Mouse (Mus musculus) hindbrain, embryonic 10.5 days (tissue): ENCODE data around the gene 1700016H13Rik. TPM values are rescaled to one million over a fixed set of nuclear protein-coding genes. Genes with fewer than 3 reads are reported as not detected.

Experiments
- DNase-seq: peaks from one replicate; pipeline ENCODE4 v3.0.0-alpha.2; 2017; ENCODE audit warnings: low spot score
- H3K27ac ChIP-seq: fragments of 300-500 bp; sonication (generic); 2 replicates; pipeline ENCODE4 v1.5.1; 2016; ENCODE audit warnings: mild to moderate bottlenecking, moderate library complexity
- H3K27me3 ChIP-seq: fragments of 300-500 bp; sonication (generic); 2 replicates; pipeline ENCODE4 v1.6.1; 2016; ENCODE audit warnings: mild to moderate bottlenecking; ENCODE audit not compliant: poor library complexity, insufficient read depth, severe bottlenecking
- H3K36me3 ChIP-seq: fragments of 300-500 bp; sonication (generic); 2 replicates; pipeline ENCODE4 v1.6.1; 2016; ENCODE audit warnings: mild to moderate bottlenecking, moderate library complexity
- H3K4me1 ChIP-seq: fragments of 300-500 bp; sonication (generic); replicated peaks from 2 replicates; pipeline ENCODE4 v1.6.1; 2016; ENCODE audit warnings: mild to moderate bottlenecking
- H3K4me3 ChIP-seq: fragments of 300-500 bp; sonication (generic); 2 replicates; pipeline ENCODE4 v1.5.1; 2016; ENCODE audit warnings: mild to moderate bottlenecking, moderate library complexity
- H3K9me3 ChIP-seq: fragments of 300-500 bp; sonication (generic); 2 replicates; pipeline ENCODE4 v1.6.1; 2016; ENCODE audit warnings: mild to moderate bottlenecking, moderate library complexity
- WGBS: fragments of 180-500 bp; shearing (Covaris S2); methylation state at CpG from one replicate; pipeline ENCODE4 v1.1.7; 2016; 5-methylcytosine and 5-hydroxymethylcytosine counted together
- polyA plus RNA-seq: library from polyadenylated mRNA; unstranded; fragments of >200 nt; fragmentation: Nextera tagmentation; extraction: Ambion mirVana; gene quantifications from 2 replicates; pipeline ENCODE4 v1.2.1, GENCODE M21; 2016

Gene 1700016H13Rik
- polyA plus RNA-seq, result 0.40 and 0.64 TPM in 2 replicates

GRCm38 (mm10) chr5:103655346-103656118 is at the start of gene 1700016H13Rik:
1700016H13Rik (minus strand) TSS chr5:103656010.
- DNase-seq, result peak; percentile 84
- Histone ChIP-seq H3K27me3 (peaks cover 9% of the 10 kb centered on the region; the same call in 1 of the 2 replicates), H3K4me3 (peak within 1 kb of the TSS; percentile 69), H3K4me1 (peaks cover 6% of the 10 kb centered on the region; the same call in 1 of the 2 replicates), H3K36me3 (no peaks in the 10 kb centered on the region), H3K27ac (peak within 1 kb of the TSS; percentile 85), H3K9me3 (no peaks in the 10 kb centered on the region)
- 1% methylated on average over 56 of the region's 56 CpGs for WGBS

DNA sequence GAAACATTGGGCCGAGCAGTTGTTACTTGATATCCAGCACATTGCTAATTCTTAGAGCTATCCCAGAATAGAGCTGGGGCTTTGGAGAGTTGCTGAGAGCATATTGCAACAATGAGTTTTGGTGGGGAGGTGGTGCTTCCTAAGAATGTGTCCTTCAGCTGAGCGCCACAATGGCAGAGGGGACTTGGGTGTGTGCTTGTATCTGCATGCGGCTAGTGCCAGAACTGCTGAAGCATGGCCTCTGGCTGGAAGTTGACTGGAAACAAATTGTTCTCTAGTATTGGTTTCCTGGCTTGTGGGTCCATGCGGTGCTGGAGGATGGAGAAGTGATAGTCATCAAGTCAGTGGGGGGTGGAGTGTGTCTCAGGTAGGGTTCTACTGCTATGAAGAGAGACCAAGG is 49.5 kb upstream of the 1700016H13Rik start:
- H3K9me3 ChIP-seq, result no peaks in the 10 kb centered on the region
- DNase-seq, result no peak
- H3K27ac ChIP-seq, result no peak overlapping the region
- 95% methylated on average over 4 of the region's 4 CpGs for WGBS
- H3K36me3 ChIP-seq, result no peaks in the 10 kb centered on the region
- H3K4me3 ChIP-seq, result no peak overlapping the region
- H3K27me3 ChIP-seq, result no peaks in the 10 kb centered on the region
- no peaks in the 10 kb centered on the region for H3K4me1 ChIP-seq

DNA sequence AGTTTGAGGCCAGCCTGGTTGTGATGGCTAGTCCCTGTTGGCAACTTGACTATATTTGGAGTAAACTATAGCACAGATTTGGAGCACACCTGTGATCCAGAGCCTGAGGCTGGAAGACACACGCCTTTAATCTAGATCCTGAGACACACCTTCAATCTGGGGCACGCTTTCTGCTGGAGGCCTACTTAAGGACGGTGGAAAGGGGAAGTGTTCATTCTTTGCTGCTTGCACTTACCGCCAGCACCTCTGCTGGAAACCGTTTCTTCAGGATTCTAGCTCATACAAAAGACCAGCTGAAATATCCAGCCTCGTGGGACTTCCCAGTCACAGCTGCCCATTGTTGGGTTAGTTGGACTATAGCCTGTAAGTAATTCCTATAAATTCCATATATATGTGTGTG is 46.7 kb upstream of the 1700016H13Rik start:
- 83% methylated on average over 6 of the region's 6 CpGs for WGBS
- Histone ChIP-seq H3K27me3 (no peaks in the 10 kb centered on the region), H3K4me3 (no peak overlapping the region), H3K27ac (no peak overlapping the region), H3K36me3 (no peaks in the 10 kb centered on the region), H3K9me3 (no peaks in the 10 kb centered on the region), H3K4me1 (peaks cover 3% of the 10 kb centered on the region)
- no peak for DNase-seq

DNA sequence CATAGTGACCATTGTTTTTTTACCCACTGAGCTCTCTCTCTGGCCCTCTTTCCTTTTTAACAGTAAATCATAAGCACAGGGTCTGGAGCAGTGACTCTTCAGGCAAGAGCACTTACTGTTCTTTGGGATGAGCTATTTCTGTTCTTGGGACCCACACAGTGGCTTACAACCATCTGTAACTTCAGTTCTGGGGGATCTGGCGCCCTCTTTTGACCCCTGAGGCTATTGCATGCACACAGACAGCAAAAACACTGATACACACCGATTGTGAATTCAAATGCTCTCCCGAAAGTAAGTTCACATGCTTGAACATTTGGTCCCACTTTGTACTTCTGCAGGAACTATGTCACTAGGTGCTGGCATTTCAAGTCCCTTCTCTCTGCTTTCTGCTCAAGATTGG is 45.7 kb upstream of the 1700016H13Rik start:
- H3K27me3 ChIP-seq, result no peaks in the 10 kb centered on the region
- H3K36me3 ChIP-seq, result no peaks in the 10 kb centered on the region
- H3K27ac ChIP-seq, result no peak overlapping the region
- 70% methylated on average over 3 of the region's 3 CpGs for WGBS
- no peak overlapping the region for H3K4me3 ChIP-seq
- DNase-seq, result no peak
- H3K4me1 ChIP-seq, result peaks cover 8% of the 10 kb centered on the region
- H3K9me3 ChIP-seq, result no peaks in the 10 kb centered on the region

DNA sequence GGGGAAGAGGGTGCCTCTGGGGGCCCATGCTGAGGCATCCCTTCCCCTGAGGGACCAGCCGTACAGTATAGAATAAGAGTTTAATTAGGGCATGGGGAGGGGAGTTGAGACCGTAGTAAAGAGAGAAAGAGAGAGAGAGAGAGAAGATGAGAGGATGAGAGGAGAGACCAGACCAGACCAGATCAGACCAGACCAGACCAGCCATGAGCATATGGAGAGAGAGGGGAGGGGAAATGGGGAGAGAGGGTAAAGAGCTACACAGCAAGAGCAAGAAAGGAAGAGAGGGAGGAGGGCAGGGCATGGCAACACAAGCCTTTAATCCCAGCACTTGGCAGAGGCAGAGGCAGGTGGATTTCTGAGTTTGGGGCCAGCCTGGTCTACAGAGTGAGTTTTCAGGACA is 44.9 kb upstream of the 1700016H13Rik start:
- H3K4me3 ChIP-seq, result no peak overlapping the region

DNA sequence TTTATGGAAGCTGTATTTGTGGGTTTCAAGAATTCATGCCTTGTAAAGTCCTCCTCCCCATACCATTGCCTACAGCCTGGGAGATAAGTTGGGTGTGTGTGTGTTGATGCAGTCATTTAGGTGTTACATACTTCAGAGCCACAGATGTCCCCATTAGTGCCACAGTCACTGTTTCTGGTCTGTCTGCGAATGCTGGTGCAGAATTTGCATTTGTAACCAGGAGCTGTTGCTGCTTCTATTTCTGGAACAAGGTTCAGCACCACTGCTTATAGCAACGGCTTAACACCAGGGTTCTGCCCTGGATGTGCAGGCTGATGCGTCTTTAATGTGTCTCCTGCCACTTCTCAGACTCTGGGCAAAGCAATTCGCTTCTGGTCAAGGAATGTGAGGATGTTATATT is 43.7 kb upstream of the 1700016H13Rik start:
- Histone ChIP-seq H3K36me3 (no peaks in the 10 kb centered on the region), H3K9me3 (no peaks in the 10 kb centered on the region), H3K4me1 (peaks cover 8% of the 10 kb centered on the region), H3K4me3 (no peak overlapping the region), H3K27me3 (peaks cover 9% of the 10 kb centered on the region), H3K27ac (no peak overlapping the region)
- DNase-seq, result no peak
- WGBS, result 70% methylated on average over 4 of the region's 4 CpGs

More for the DNA sequence above, 44.9 kb upstream of the 1700016H13Rik start:
- WGBS, result 82% methylated on average over 2 of the region's 2 CpGs
- no peak for DNase-seq
- Histone ChIP-seq H3K27me3 (no peaks in the 10 kb centered on the region), H3K4me1 (peaks cover 8% of the 10 kb centered on the region), H3K9me3 (no peaks in the 10 kb centered on the region), H3K36me3 (no peaks in the 10 kb centered on the region), H3K27ac (no peak overlapping the region)

DNA sequence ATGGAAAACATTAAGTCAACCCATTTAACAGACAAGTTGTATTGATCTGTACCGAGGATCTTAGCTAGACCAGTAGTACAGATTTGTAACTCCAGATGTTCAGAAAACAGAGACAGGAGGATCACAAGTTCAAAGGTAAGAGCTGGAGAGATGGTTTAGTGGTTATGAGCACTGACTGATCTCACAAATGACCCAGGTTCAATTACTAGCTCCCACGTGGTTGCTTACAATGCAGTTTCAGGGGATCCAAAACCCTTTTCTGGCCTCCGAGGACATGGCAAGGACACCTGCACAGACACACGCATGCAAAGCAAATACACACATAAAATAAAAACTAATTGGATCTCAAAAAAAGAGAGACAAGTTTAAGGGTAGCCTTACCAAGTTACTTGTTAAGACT is 42.8 kb upstream of the 1700016H13Rik start:
- peaks cover 19% of the 10 kb centered on the region for H3K27me3 ChIP-seq
- H3K36me3 ChIP-seq, result no peaks in the 10 kb centered on the region
- H3K4me3 ChIP-seq, result no peak overlapping the region
- peaks cover 12% of the 10 kb centered on the region for H3K4me1 ChIP-seq
- no peak overlapping the region for H3K27ac ChIP-seq
- 86% methylated on average over 4 of the region's 4 CpGs for WGBS
- DNase-seq, result no peak
- no peaks in the 10 kb centered on the region for H3K9me3 ChIP-seq

DNA sequence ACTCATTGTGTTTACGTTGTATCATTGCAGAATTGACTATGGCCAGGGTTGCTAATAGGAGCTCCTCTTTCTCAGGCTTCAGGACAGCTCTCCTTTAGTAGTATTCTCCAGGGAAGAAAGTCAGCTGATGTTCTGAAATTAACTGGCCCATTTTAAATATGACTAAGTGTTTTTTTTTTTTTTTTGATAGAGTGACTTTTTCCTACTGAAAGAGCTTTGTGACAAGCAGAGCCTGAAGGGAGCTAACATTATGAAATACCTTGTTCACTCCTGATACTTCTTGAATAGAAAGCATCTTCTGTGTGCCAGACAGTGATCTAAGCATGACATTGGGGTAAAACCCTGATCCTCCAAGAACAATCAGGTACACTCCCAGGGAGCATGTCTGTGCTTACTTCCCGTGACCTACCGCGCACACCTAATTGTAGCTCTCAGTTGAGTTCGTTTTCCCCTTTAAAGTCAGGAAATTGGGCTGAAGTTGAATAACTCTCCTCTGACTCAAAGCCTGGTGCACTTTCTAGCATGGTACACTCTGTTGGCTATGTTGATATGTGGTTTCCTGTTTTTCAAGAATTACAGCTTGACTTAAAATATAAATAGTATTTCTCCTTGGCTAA is 42.2 kb upstream of the 1700016H13Rik start:
- no peaks in the 10 kb centered on the region for H3K9me3 ChIP-seq
- H3K36me3 ChIP-seq, result no peaks in the 10 kb centered on the region
- H3K27me3 ChIP-seq, result peaks cover 25% of the 10 kb centered on the region
- no peak overlapping the region for H3K4me3 ChIP-seq
- peaks cover 18% of the 10 kb centered on the region for H3K4me1 ChIP-seq
- no peak for DNase-seq
- 75% methylated on average over 5 of the region's 5 CpGs for WGBS
- H3K27ac ChIP-seq, result peak overlapping the region; percentile 66; the same call in 1 of the 2 replicates

DNA sequence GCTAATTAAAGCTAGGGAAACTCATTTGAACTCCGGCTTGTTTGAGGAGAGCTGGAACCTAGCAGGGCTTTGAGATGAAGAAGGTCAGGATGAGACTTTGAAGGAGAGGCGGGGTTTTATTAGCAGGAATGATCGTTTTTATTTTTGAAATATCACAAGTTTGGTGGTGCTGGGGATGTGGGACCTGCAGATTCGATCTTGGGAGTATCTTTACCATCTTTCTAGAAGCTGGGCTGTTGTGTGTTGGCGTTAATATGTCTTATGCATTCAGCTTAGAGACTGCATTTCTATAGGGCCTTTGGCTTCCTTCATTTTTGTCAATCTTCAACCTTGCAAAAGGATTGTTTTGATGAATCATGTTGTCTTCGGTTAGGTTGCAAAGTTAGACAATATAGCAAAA is 38.3 kb upstream of the 1700016H13Rik start:
- Histone ChIP-seq H3K36me3 (no peaks in the 10 kb centered on the region), H3K4me3 (no peak overlapping the region), H3K4me1 (peaks cover 28% of the 10 kb centered on the region), H3K27me3 (peaks cover 38% of the 10 kb centered on the region), H3K27ac (no peak overlapping the region), H3K9me3 (no peaks in the 10 kb centered on the region)
- no peak for DNase-seq
- WGBS, result 54% methylated on average over 6 of the region's 6 CpGs

DNA sequence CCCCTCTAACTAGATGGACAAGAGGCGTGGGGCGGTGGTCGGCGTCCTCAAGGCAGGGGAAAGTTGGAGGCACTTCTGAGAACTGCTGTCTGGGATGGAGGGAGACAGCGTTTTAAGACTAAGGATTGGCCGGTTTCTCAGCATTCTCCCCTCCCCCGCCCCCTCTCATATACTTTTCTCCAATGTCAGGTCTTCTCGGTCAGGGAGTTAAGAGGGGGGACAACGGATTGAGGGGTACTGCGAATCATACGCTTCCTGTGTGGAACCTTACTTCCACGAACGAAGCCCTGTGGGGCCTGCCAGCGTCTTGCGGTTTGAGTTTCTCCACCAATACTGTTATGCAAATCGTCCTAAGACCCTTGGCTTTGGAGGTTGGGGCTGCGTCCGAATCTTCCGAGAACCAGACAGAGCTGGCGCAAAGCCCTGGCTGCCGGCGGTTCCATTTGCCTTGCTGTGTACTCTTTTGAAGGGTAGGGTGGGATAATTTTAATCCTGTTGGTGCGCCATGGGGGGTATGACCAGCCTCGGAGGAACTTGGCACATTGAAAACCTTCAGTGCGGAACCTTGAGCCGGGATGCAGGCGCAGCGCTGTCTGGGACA is 37.3 kb upstream of the 1700016H13Rik start:
- Histone ChIP-seq H3K9me3 (no peaks in the 10 kb centered on the region), H3K27me3 (peaks cover 43% of the 10 kb centered on the region), H3K27ac (peak overlapping the region; percentile 71; the same call in 1 of the 2 replicates), H3K36me3 (no peaks in the 10 kb centered on the region), H3K4me1 (peaks cover 28% of the 10 kb centered on the region), H3K4me3 (peak overlapping the region; percentile 77)
- WGBS, result under 1% methylated on average over 28 of the region's 28 CpGs
- peak; percentile 58 for DNase-seq

GRCm38 (mm10) chr5:103692531-103693040 is 36.8 kb upstream of the 1700016H13Rik start:
- H3K27me3 ChIP-seq, result peaks cover 43% of the 10 kb centered on the region
- WGBS, result 0% methylated on average over 34 of the region's 34 CpGs
- H3K4me3 ChIP-seq, result peak overlapping the region; percentile 77
- DNase-seq, result no peak
- H3K27ac ChIP-seq, result peak overlapping the region; percentile 71; the same call in 1 of the 2 replicates
- no peaks in the 10 kb centered on the region for H3K36me3 ChIP-seq
- no peaks in the 10 kb centered on the region for H3K9me3 ChIP-seq
- H3K4me1 ChIP-seq, result peaks cover 26% of the 10 kb centered on the region

GRCm38 (mm10) chr5:103691624-103692530 is 36.1 kb upstream of the 1700016H13Rik start, which contains the start of gene Aff1:
Aff1 (plus strand) TSS chr5:103692374.
- H3K4me1 ChIP-seq, result peaks cover 20% of the 10 kb centered on the region
- H3K27me3 ChIP-seq, result peaks cover 43% of the 10 kb centered on the region
- DNase-seq, result peak; percentile 89
- no peaks in the 10 kb centered on the region for H3K9me3 ChIP-seq
- H3K36me3 ChIP-seq, result no peaks in the 10 kb centered on the region
- H3K4me3 ChIP-seq, result peak within 1 kb of the TSS; percentile 77
- 4% methylated on average over 50 of the region's 50 CpGs for WGBS
- H3K27ac ChIP-seq, result peak within 1 kb of the TSS; percentile 71
